Mouse (Mus musculus) layer of hippocampus, adult 8-10 months (tissue): ENCODE measurements around the gene Epha4. TPM values are rescaled to one million over a fixed set of nuclear protein-coding genes. Genes with fewer than 3 reads are reported as not detected.

Experiments
- DNase-seq, 2 experiments: peaks; one replicate each; pipeline ENCODE4 v3.0.0; 2022; ENCODE audit warnings: low spot score in 2 of 2
- total RNA-seq, 4 experiments: library from RNA; stranded (reverse); gene quantifications; 2 replicates each; pipeline ENCODE4 v1.2.4; 2022

Epha4 gene
- total RNA-seq, 4 experiments from 2014 or later = 267 to 285 (median 281) TPM

GRCm38 (mm10) chr1:77447061-77447614 lies 67.8 kb downstream of the Epha4 start:
- DNase-seq = no peak

GRCm38 (mm10) chr1:77446438-77446837 lies 68.5 kb downstream of the Epha4 start:
- DNase-seq = no peak

GRCm38 (mm10) chr1:77444648-77445047 lies 70.2 kb downstream of the Epha4 start:
- no peak for DNase-seq

- no peak for DNase-seq
Observed at GRCm38 (mm10) chr1:77441987-77442386, 72.9 kb downstream of the Epha4 start.

GRCm38 (mm10) chr1:77441401-77441800 lies 73.5 kb downstream of the Epha4 start:
- DNase-seq = no peak

GRCm38 (mm10) chr1:77440512-77440911 lies 74.4 kb downstream of the Epha4 start:
- no peak for DNase-seq

DNA sequence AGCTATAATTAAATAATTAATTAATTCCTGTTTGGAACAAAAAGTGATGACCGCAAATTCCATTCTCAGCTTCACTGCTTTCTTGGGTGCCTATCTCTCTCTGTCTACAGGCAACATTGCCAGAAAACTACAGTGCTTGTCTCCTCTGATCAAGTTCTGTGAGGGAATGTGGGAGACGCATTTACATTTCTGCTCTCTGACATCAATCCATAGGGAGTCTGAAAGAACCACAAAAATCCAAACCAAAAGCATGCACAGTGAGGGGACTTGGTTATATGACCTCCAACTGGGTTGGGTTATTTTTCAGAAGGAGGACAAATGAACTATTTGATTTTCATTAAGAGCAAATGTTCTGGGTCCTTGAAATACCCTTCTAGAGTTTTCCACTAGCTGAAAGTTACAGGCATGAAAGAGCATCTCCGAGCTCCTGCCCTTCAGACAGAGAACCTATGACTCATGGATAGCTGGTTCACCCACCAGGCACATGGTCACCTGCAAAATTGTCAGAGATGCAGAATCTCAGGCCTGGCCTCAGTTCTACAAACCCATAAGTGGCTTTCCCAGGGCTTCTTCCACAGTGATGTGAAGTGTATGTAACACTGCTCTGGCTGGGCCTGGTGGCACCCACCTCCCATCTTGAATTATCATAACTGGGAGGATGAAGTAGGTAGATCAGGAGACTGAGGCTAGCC lies 75.4 kb downstream of the Epha4 start:
- no peak for DNase-seq

DNA sequence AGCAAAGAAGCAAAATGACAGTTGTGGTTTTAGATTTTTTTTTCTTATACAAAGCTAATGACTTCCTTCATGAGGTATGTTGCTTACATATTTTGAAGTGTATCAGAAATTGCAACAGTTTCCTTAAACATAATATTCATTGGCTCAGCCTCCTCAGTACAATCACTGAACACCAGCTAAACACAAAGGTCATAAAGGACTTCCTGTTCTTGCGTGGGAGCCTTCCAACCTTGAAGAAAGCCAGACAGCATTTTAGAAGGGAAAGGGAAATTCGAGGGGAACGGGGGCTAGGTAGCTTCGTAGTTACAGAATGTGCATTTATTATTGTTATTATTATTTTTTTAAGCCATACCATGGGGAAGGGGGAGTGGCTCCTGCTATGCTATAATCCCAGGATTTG lies 76.2 kb downstream of the Epha4 start:
- no peak for DNase-seq

DNA sequence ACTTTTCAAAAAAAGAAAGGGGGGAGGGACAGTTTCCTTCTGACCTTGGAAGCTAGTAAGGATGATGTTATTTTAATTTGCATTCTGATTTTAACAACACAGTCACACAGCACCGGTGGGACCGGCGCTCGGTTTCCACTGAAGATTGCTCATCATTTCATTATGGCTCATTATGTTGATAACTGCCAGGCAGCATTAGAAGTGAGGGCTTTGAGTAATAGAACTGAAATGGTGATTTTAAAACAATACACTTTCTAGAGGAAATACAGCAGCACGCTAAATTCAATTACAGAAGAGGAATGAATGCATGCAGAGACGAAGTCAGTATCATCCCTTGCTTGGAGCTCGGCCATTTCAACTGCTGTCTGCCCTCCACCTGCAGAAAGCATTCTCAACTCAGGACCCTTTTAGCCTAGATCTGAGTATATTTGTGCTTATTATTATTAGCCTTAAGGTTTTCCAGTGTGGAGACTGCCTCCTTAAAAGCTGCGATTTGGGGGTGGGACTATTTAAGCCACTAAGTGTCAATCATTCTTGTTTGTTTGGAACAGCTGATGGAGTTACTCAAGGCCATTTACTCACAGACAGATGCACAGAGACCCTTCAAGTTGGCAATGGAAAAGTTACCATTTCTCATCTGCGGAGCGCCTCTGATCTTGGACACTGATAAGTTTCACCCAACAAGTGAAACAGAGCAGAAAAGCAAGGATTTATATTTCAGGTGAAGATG lies 76.8 kb downstream of the Epha4 start:
- no peak for DNase-seq

DNA sequence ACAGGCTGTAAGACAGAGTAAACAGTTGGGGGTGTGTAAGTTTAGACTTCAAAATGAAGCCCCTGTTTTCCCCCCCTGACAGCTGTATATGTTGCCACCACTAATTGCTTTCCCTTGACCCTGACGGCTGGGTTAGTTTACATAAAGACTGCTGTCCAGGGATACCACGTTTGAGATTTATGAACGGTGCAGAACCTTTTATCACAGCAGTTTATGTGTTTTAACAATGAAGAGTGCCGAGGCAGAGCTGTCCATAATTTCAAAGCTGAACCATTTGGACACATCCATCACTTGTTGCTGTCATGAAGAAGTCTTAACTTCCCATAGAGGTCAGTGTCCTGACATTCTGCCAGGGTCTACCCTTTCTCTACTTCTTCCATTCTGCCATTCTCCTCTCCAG lies 79.8 kb downstream of the Epha4 start:
- DNase-seq = no peak

DNA sequence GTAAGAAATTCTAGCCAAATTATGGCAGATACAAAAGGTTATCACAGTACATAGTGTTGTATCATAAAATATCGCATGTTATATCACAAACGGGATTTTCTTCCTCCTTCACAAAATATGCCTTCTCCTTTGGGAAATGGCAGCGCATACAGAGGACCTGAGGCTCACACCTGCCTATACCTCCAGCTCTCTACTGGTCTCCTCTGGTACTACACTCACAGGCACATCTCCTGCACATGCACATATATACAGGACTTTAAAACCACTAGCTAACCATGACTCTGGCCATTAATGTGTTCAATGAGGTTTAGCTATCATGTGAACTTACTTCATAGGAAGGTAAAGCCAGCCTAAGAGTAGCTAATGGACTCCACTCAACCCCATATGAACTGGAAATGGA lies 81.7 kb downstream of the Epha4 start:
- DNase-seq = no peak

- DNase-seq = no peak
Observed at GRCm38 (mm10) chr1:77432489-77432888, 82.4 kb downstream of the Epha4 start.

GRCm38 (mm10) chr1:77429174-77429573 lies 85.7 kb downstream of the Epha4 start:
- DNase-seq = peak in 1 of 2 experiments; percentile 35

DNA sequence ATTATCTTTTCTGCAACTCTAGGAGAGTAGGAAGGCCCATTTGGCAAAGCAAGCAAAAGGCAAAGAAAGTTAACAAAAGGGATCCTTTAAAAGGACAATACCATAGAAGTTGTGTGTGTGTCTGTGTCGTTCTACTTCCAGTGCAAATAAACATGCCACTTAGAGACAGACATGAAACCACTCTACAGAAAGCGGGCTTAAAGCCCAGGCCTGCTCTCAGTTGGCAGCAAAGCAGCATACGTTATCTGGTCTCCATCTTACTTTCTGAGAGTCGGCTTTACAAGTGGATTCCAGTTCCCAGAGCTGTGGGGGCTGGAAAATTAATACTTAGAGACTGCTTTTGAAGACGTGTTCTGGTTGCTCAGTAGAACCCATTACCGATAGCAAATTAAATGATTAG lies 87.9 kb downstream of the Epha4 start:
- no peak for DNase-seq

GRCm38 (mm10) chr1:77425171-77425570 lies 89.7 kb downstream of the Epha4 start:
- no peak for DNase-seq

DNA sequence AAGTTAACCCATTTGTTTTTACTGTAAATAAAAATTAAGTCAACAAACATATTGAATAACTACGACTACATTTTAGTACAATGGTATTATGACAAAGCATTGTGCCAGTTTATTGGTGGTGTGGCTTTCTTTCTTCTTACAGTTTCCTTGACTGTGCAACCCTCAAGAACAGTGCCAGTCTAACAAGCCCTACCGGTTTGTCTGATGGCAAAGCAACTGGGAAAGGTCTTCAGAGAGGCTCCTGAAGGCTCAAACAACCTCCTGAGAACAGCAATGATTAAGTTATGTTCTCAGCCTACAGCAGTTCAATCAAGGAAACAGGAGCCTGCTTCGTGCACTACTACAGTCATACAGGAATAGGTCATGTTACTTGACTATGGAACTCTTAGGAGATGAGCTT lies 93.8 kb downstream of the Epha4 start:
- DNase-seq = no peak

- DNase-seq = no peak
Observed at GRCm38 (mm10) chr1:77420348-77420747, 94.5 kb downstream of the Epha4 start.

DNA sequence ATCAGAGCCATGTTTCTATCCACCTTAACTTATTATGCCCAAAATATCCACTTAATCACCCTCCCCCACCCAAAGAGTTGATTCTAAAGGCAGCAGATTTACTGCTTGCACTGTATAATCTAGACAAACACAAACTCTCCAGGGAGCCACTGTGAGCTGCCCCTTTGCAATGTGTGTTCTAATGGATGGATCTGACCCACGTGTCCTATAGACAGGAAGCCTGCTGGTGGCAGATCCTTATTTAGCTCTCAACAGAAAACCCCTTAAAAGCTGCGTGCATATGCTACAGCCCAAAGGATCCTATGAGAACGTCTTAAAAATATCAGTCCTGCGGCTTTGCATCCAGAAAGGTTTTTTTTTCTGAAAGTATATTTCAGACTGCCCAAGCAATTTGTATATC lies 98.0 kb downstream of the Epha4 start:
- DNase-seq = no peak

GRCm38 (mm10) chr1:77412871-77413669 lies 101.8 kb downstream of the Epha4 start:
- no peak for DNase-seq

DNA sequence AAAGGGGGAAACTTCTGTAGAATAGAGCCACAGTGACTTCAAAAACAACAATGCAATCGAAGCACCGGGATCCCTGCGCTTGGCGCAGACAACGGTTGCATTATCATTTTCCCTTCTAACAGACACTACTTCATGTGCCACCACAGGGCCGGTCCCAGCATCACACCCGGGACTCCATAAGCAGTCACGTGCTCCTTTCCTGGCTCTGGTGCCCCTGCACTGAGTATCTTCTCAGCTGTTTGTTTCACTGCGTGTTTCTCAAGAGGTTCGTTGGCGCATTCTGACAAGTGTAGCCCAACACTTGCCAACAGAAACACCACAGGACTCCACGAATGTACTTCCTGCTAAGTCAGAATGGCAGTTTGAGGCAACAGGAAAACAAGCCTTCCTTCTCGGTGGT lies 102.6 kb downstream of the Epha4 start:
- DNase-seq = peak in 1 of 2 experiments; percentile 46

- DNase-seq = no peak
Observed at GRCm38 (mm10) chr1:77411222-77411621, 103.7 kb downstream of the Epha4 start.

- no peak for DNase-seq
Observed at GRCm38 (mm10) chr1:77410716-77411115, 104.2 kb downstream of the Epha4 start.
